Mouse (Mus musculus) activated CD4-positive, CD25-positive, alpha-beta regulatory T cell, adult 4 months (primary cell): ENCODE measurements around the gene Bzw1. TPM values are rescaled to one million over a fixed set of nuclear protein-coding genes. Genes with fewer than 3 reads are reported as not detected.
"Not testable (repeated sequence)": the region's sequence is repeated elsewhere in the genome, so short reads cannot be mapped to it uniquely, and the experiment has no call there.

ENCODE experiments used
- ATAC-seq: one replicate; pipeline ENCODE4 v1.8.0; 2017
- polyA plus RNA-seq, 2 experiments: library from polyadenylated mRNA; unstranded; fragments of 100-300 nt; shearing (Covaris generic); gene quantifications; one replicate each; pipeline ENCODE4 v1.2.1; 2017

Bzw1 gene
- 100 to 1,000 TPM; 406 to 458 TPM for polyA plus RNA-seq

DNA sequence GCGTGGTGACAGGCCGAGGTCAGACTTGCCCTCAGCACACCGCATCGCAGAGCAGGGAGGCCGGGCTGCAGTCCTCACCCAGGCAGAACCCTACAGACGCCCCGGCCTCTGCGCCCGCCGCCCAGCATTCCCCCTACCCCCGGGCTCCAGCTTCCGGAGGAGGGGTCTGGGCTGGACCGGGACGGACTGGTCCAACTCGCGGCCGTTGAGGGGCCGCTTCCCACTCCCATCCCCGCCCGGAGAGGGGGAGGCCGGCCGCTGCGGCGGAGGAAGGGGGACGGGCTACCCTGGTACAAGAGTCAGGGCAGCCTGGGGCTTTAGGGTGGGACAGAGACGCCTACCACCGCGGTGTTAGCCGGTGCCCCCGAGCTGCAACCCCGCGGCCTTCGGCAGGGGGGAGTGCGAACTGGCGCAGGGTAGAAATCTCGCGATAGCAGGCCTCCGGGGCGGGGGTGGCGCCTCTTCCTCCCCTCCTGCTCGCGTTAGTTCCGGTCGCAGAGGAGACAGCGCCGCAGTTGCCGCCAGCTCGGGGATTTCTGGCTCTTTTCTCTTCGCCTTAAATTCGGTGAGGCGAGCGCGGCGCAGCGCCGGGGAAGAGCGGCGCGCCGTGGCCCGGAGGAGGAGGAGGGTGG, at the start of gene Bzw1:
Gene Bzw1 (plus strand): TSS at position 247 of the 632 bp plus-strand sequence.
- ATAC-seq, result peak; percentile 89

DNA sequence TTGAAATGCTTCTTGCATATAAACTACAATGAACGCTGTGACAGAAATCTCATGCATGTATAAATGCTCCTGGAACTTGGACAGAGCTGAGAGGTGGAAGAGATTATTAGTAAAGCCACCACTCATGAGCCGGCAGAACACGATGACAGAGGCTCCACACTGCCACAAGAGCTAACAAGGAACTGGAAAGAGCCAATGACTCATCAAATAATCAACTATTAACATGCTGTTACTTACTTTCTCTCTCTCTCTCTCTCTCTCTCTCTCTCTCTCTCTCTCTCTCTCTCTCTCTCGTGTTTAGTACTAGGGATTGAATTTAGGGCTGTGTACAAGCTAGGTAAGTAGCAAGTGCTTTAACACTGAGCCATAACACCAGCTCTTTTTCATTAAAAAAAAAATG, 48.8 kb upstream of the Bzw1 start:
- ATAC-seq, result no peak

DNA sequence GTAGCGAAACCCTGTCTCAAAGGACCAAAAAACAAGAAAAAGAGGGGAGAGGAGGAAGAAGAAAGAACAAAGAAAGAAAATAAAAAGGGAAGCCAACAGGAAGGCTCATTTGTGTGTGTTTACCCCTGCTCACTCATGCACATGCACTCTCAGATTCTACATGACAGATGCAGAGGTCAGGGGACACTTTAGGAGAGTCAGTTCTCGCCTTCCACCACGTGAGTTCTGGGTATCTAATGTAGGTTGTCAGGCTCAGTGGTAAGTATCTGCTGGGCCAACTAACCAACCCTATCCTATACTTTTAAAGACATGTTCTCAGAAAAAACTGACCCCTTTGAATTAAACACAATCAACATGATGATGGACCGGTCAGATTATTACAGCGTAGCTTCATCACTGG, 48.1 kb upstream of the Bzw1 start:
- no peak for ATAC-seq

DNA sequence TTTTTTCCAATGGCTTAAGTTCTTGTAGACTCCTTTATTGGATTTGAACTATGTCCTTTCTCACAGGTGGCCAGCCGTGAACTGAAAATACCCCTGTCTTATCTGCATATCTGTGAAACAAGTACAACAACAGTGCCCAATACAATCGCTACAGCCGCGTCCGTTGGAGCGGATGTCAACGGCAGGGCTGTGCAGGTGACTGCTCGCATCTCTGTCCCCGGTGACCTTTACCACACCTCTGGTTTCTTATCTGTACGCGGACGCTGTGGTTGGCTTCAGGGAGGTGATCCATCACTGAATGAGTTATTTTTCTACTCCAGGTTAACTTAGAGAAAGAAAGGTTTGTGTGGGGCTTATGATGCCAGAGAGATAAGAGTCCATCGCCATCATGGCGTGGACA, 46.5 kb upstream of the Bzw1 start:
- ATAC-seq, result no peak

DNA sequence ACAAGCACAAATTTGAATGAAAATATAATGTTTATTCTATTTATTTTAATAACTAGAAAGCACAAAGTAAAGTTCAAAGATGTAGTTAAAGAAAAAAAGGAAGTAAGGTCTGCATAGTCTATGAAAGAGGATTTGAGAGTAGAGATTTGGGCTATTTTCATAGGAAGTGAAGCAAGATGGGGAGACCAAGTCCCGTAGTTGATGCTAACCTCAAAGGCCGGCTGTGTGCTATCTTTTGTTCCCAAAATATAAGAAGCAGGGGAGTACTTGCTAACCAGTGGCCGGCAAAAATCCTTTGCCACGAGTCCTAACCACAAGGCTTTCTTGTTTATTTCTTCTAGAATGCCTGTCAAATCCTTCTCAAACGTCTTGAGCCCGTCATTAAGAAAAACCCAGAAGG, 44.0 kb upstream of the Bzw1 start:
- ATAC-seq, result no peak

DNA sequence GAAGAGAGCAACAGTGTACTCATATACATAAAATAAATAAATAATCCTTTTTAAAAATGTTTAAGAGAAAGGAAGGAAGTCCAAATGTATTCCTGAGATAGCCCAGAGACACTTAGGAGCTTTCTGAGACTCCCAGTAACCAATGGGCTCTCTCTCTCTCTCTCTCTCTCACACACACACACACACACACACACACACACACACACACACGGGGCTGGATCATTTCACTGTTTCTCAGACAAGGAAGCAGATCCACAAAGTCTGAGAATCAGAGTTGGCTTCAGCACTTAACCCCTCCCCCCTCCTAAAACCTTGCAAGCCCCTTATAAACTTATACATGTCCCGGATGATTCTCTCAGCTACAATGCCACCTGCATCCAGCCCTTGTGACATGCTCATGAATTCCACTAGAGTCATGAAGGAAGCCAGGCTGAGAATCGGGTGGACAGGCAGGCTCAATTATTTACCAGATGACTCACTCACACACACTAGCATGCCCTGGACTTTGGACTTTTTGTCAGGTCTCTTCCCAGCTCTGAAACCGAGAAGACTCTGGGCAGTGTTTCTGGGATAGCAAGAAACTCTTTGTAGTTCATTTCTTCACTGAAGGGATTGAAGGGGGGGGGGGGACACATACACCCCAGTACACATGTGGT, 39.3 kb upstream of the Bzw1 start:
- no peak for ATAC-seq

DNA sequence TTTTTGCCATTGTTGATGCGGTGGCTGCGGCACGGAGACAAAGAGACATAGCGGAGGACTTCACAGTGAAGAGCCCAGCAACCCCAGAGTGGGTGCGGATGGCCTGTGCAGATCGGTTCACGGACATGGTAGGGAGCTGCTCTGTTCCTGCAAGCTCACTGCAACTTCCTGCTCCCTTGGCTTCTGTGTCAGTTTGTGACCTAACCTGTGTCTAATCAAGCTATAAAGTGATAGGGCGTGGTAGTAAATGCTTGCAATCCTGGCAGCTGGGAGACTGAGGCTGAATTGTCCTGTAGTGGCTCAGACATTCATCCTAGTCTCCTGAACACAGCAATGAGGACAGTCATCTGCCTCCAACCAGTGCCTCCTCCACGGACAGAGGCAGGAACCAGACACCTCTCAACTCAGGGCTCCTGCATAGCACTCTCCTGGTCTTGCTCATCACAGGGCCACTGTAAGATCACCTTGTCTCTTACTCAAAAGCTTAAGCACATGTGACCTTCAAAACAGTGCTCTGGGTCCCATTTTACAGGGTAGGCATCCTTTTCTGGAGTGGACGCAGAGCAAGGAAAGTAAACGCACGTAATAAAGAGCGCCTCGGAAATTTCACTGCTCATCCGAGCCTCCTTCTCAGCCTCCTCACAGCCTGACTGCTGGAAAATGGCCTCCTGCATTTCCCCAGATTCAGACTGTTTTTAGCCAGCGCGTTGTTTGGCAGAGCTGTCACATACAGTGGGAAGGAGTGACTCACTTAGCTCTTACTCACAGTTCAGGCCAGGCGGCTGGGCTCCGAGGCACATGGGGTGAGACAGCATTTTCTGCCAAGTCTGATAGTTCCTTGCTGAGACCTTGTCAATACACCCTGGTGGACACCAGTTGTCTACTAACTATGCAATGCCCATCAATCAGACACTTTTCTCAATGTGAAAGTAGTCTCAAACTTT, 33.5 kb upstream of the Bzw1 start:
- ATAC-seq, result no peak

DNA sequence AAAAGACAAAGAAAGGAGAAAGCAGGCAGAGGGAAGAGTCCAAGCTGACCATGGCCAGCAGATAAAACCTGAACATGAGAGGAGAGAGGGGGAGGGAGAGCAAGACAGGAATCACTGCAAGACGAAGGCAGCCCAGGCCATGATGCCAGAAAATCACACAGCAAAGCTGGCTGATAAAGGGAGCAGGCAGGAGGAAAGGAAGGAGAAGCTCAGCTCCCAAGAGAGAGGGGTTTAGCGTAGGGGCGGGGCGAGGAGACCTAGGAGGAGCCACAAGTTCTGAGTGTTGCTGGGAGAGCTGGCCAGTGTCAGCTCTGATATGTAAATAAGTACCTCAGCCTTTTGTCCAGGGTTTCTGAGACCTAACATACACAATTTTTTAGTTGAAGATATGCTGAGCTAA, 30.4 kb upstream of the Bzw1 start:
- ATAC-seq, result no peak

DNA sequence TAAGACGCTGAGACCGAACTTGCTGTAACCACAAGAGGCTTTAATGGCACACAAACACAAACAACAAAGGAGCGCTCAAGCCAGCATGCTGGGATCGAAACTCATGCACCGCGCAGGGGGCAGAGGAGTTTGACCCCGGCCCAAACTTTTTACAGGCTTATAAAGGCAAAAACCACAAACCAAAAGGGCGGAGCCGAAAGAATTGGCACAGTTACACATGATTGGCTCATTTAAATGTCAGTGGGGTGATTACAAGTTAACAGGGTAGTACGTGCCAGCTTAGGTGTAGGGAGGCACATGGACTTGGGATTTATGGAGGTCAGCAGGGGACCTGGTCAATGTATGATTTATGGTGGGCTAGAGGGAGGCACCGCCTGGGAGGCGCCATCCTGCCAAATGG, 28.1 kb upstream of the Bzw1 start:
- ATAC-seq, result no peak

DNA sequence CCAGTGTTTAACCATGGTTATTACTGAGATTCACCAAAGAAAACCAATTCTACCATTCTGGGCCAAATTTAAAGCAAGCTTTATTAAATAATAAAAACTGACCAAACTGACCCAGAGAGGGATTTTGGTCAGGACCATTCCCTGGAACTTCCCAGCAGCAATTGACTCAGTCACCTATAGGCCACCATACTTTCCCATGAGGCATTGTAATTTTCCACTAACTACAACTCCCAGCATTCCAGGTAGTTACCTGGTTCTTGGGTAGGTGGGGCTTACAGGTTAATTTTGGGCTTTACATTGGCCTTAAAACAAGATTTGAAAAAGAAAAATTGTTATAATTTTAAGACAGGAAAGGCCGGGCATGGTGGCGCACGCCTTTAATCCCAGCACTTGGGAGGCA, 26.9 kb upstream of the Bzw1 start:
- no peak for ATAC-seq

DNA sequence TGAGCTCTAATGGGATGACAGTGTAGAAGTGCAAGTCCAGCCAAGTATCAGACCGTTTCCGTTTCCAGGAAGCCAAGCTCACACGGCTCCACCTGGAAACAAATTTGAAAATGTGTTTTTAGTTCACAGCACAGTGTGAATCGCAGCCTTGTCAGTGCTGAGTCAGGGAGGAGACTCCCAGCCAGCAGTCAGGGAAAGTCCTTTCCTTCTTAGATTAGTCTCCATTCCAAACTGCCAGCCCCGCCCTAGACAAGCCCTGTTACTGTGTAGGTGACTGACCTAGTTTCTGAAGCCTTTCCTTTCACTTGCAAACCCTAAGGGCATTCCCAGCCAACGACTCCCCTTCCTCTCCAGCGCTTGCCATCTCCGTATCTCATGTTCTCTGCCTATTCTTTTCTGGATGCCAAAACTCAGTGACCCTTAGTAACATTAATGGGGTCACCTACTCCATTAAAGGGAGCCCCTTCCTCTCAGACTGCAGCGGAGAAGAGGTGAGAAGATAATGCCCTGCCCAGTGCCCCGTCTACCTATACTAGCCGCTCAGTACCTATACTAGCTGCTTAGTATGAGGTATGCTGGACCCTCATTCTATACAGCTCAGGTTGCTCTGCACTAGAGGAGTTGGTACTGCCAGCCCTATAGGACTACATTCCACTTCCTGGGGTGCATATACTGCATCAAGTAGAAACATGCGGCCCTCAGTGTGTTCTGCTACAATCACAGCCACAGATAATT, 25.8 kb upstream of the Bzw1 start:
- no peak for ATAC-seq

DNA sequence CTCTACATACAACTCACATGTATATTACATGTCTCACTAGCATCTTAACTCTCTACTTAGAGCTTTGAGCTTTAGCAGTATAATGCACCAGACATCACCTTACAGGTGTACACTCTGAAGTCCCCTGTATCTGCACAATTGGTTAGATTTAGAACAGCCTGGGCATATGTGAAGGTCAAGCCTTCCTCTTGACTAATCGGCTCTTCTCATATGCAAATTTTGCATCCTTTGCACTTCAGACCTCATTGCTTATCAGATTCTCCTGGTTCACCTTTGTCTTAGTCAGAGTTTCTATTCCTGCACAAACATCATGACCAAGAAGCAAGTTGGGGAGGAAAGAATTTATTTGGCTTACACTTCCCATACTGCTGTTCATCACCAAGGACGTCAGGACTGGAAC, 23.0 kb upstream of the Bzw1 start:
- ATAC-seq, result no peak

DNA sequence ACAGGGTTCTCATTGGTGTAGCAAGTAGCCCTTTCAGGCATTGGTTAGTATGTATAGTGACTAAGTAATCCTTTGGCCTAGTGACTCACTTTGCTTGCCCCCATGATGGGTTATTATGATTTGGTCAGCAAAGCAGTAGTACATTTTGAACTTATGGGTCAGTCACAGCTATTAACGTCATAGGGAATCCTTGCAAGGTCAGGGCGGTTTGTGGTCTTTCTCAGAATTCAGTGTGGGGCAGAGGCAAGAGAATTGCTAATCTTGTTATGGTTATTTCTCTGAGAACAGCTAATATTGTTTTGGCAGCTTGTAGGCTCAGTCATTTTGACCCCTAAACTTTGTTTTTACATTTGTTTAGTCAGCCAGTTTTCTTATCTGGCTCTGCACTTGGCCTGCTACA, 18.4 kb upstream of the Bzw1 start:
- not testable (repeated sequence) for ATAC-seq

DNA sequence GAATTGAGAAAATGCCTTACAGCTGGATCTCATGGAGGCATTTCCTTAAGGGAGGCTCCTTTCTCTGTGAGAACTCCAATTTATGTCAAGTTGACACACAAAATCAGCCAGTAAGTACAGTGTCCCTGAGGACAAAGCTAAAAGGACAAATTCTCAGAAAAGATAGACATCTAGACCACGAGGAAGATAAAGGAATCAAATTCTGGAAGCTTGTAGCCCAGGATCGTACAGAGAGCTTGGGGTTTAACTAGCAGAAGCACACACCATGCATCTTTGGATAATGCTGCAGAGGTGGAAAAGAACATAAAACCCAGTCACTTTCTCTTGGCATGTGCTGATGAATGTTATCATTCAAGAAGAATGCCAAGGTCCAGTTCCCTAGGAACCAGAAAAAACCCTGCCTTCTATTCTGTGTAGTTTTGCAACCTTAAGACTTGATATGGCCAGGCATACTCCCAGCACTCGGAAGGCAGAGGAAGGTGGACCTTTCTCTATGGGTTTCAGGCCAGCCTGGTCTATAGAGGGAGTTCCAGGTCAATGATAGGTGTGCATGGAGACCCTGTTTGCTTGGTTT, 17.0 kb upstream of the Bzw1 start:
- no peak for ATAC-seq

DNA sequence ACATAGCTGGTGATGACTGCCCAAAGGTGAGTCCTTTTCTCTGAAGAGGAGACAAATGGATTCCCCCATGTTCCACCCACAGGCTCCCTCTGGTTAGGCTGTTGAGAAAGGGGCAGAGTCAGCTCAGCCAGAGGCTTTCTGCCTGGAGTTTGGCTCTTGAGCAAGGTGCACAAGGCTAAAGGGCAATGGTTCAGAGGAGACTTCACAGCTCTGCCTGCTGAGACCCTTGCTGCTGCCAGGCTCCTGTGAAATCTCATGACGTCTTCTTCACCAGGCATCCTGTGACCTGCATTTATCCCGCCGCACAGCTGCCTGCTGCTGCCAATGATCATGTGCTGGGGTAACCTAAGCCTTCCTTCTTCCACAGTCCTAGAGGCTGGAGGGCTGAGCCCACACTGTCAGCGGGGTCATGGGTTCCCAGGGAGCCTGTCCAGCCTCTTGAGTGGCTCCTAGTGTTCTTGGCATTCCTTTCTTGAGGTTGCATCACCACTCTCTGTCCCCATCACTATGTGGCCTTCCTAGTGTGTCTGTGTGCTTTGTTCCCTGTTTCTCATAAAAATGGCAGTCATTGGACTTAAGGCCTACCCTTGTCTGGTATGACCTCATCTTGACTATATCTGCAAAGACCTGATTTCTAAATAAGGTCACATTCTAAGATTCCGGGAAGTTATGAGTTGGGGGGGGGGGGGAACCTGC, 10.0 kb upstream of the Bzw1 start:
- ATAC-seq, result no peak

DNA sequence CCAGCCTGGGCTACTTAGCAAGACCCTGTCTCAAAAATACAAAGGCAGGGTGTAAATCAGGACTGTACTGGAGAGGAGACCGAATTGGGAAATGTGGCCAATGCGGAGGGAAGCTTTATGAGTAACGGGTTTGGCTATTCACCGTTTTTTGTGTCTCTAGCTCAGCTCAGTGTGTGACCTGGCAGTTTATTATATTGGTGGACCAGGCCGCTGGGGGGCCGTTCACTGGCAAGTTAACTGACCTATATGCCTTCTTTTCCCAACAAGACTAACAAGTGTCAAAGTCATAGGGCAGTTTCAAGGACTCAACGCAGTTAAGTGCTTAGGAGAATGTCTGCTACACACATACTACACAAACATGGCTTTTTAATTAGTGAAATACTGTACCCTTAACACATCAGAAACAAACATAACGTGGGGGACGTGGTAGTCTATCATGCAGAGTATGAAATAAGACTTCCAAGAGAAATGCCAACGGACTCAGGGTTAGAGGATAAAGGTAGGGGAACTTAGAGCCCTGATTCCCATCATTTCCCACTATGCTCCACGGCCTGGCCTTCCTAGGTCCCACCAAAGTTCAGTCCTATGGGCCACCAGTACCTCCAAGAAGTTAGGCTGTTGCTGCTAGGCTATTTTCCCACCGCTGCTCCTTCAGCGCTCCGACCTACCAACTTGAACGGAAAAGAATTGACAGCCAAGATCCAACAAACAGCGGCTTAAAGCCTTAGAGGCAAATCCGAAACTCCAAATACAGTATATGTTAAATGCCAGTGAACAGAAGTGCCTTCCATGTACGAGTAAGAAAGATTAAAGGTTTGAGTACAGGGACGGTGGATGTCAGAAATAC, 1.1 kb upstream of the Bzw1 start:
- ATAC-seq, result no peak

DNA sequence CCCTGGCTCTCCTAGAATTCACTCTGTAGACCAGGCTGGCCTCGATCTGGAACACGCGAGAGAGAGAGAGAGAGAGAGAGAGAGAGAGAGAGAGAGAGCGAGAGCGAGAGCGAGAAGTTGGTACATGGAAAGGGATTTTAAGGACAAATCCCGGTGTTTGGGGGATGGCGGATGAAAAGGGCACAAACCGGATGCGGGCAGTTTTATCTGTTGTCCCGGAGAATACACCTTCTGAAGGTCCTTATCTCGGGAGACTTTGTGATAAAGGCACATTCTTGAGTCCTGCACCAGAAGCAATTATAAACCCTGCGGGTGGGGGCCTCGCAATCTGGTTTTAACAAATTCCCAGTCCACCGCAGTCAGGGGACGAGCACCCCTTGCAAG, 438 bp upstream of the Bzw1 start:
- ATAC-seq, result peak; percentile 13

DNA sequence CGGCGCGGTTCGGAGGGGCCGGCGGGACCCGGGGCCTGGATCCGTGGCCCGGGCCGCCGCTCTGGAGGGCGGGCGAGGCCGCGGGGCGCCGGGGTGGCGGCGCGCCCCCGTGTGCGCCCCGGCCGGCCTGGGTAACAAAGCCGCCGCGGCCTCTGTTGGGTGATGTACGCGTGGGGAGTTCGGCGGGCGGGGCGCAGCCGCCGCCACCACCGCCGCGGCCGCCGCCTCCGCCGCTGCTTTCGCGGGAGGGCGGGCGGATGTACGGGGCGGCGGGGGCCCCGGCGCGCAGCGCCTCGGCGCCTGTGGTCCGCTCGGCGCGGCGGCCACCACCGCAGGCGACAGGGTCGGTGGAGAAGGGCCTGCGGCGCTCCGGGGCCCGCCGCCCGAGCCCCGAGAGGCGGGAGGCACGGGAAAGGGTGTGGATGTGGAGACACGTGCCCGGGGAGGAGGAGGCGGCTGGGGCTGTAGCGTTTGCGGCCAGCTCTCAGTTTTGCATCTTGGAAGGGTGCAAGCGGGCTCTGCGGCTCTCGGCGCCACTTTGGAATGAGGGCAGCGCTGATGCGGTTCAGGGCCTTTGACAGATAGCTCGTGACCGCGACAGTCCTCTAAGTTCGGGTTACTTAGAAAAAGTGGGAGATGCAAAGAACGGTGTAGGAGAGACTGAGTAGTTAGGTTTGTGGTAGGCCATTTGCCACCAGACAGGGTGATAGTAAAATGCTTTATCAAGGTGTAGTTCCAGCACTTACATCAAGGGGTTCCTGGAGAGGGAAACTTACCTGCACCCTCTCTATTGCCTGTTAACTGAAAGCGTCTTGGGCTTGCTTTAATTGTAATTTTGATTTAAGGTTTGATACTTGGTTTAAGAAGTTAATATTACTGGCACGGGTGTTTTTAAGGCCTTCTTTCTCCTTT, 842 bp downstream of the Bzw1 start:
- peak; percentile 35 for ATAC-seq

DNA sequence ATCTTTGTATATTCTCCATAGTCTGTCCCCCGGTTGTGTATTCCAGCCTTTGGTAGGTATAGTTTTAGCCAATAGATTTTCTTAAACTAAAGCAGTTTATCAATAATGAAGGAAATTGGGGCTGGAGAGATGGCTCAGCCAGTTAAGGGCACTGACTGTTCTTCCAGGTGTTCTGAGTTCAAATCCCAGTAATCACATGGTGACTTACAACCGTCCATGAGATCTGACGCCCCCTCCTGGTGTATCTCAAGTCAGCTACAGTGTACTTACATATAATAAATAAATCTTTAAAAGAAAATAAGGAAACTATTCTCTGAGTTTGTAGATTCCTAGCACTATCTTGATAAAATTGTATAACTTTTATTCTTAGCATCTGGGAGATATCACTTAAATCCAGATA, 2.6 kb downstream of the Bzw1 start:
- ATAC-seq, result no peak

DNA sequence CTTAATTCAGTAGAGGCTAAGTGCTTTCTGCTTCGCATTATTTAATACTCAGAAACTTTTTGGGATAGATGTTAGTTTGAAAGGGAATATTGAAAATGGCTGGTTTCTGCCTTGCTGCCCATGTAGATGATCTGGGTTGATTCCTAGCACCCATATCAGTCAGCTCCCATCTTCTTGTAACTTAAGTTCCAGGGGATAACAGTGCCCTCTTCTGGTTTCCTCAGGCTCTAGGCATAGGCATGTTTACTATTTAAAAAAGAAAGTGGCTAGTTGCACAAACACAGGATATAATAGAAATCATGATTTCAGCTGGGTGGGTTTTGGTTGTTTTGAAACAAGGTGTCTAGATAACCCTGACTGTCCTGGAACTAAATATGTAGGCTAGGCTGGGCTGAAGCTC, 3.5 kb downstream of the Bzw1 start:
- ATAC-seq, result no peak
